Mouse (Mus musculus) myocyte (in vitro differentiated cells): ENCODE measurements around the gene Slc22a15.

Source experiments
- MAX ChIP-seq: IDR thresholded peaks from one replicate; pipeline ENCODE4 v1.6.1; 2011; ENCODE audit warnings: low read depth, mild to moderate bottlenecking, control low read depth
- MYOD1 ChIP-seq, 3 experiments: IDR thresholded peaks; one replicate each; pipeline ENCODE4 v1.6.1; 2011; ENCODE audit warnings: control low read depth in 2 of 3, low read depth in 2 of 3, mild to moderate bottlenecking in 2 of 3, moderate library complexity in 1 of 3; ENCODE audit not compliant: insufficient read length in 2 of 3, control insufficient read depth in 1 of 3
- SRF ChIP-seq: IDR thresholded peaks from one replicate; pipeline ENCODE4 v1.6.1; 2011; ENCODE audit warnings: low read depth; ENCODE audit not compliant: control insufficient read depth, insufficient read length

GRCm38 (mm10) chr3:101945257-101945656, 21.0 kb upstream of the Slc22a15 start:
- TF ChIP-seq MAX = no peak
- no peak for TF ChIP-seq SRF
- TF ChIP-seq MYOD1 (IDR thresholded peaks at IDR 0.05; ENCODE audit: control insufficient read depth in 1 of 3, insufficient read length in 2 of 3, low read depth in 2 of 3) = no peak
